Mouse (Mus musculus) myocyte (in vitro differentiated cells): ENCODE data around the gene Klc2.

Source experiments
- CEBPB ChIP-seq: IDR thresholded peaks from 2 replicates; pipeline ENCODE4 v1.6.1; 2011; ENCODE audit warnings: mild to moderate bottlenecking, moderate library complexity; ENCODE audit not compliant: poor library complexity, insufficient read depth, severe bottlenecking
- E2F4 ChIP-seq: IDR thresholded peaks from one replicate; pipeline ENCODE4 v1.6.1; 2011; ENCODE audit warnings: mild to moderate bottlenecking, control low read depth, moderate library complexity; ENCODE audit not compliant: insufficient read depth
- MAX ChIP-seq: IDR thresholded peaks from one replicate; pipeline ENCODE4 v1.6.1; 2011; ENCODE audit warnings: low read depth, mild to moderate bottlenecking, control low read depth
- POLR2A ChIP-seq: IDR thresholded peaks from one replicate; pipeline ENCODE4 v1.6.1; 2011; ENCODE audit warnings: low read depth, mild to moderate bottlenecking, control low read depth, moderate library complexity; ENCODE audit not compliant: insufficient read length
- POLR2AphosphoS2 ChIP-seq: IDR thresholded peaks from one replicate; pipeline ENCODE4 v1.6.1; 2011; ENCODE audit warnings: low read depth, control low read depth; ENCODE audit not compliant: insufficient read length
- SRF ChIP-seq: IDR thresholded peaks from one replicate; pipeline ENCODE4 v1.6.1; 2011; ENCODE audit warnings: low read depth; ENCODE audit not compliant: control insufficient read depth, insufficient read length
- TCF12 ChIP-seq: IDR thresholded peaks from one replicate; pipeline ENCODE4 v1.6.1; 2011; ENCODE audit warnings: mild to moderate bottlenecking, control low read depth; ENCODE audit not compliant: poor library complexity, insufficient read depth, severe bottlenecking
- USF1 ChIP-seq: IDR thresholded peaks from one replicate; pipeline ENCODE4 v1.6.1; 2011; ENCODE audit warnings: low read depth, mild to moderate bottlenecking, control low read depth, moderate library complexity

DNA sequence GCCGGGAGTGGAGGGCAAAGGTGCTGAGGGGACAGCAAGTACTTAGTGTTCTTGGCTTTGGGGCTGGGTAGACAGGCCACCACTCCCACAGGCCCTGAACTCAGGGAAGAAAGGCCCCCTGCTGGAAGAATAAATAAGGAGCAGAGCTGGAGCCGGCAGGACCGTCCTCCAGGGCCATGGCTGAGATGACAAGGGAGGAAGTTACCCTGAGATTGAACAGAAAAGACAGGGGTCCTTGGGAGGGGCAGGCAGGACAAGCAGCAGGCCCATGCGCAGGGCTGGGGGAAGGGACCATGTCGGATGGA is 10.1 kb downstream of the Klc2 start:
- TF ChIP-seq POLR2A (no peak), USF1 (no peak), E2F4 (no peak), TCF12 (no peak), MAX (no peak), POLR2AphosphoS2 (no peak), SRF (no peak), CEBPB (no peak)
